Mouse (Mus musculus) embryonic fibroblast, embryonic 13.5 days (primary cell): Measurements from ENCODE around the gene Rln1.

Experiments
- CTCF ChIP-seq: IDR thresholded peaks from 2 replicates; pipeline ENCODE4 v1.5.1; 2011; ENCODE audit warnings: mild to moderate bottlenecking, control low read depth, low read length, moderate library complexity, borderline replicate concordance; ENCODE audit not compliant: insufficient read depth
- POLR2A ChIP-seq: IDR thresholded peaks from 2 replicates; pipeline ENCODE4 v1.6.1; 2011; ENCODE audit warnings: low read depth, mild to moderate bottlenecking, control low read depth, low read length, moderate library complexity

- TF ChIP-seq POLR2A = no peak
- TF ChIP-seq CTCF = no peak
These were observed 27.9 kb upstream of the Rln1 start for GRCm38 (mm10) chr19:29362173-29362930.
